Mouse (Mus musculus): ENCODE results near the gene Trim28. TPM values are rescaled to one million over a fixed set of nuclear protein-coding genes. Genes with fewer than 3 reads are reported as not detected.

Trim28 gene
- total and polyA plus RNA-seq, 3 experiments = 104 to 1,160 (median 702) TPM

- H3K4me1 ChIP-seq (ENCODE audit: control insufficient read depth in 1 of 2, insufficient read depth in 2 of 2, low read length in 2 of 2) = peaks cover 0 to 10% of the 10 kb centered on the region in 2 experiments; a peak in 3 of 4 replicates
Measured at GRCm38 (mm10) chr7:13014275-13014839, 15.4 kb downstream of the Trim28 start.

GRCm38 (mm10) chr7:13015217-13015616 lies 16.3 kb downstream of the Trim28 start:
- H3K4me3 ChIP-seq (ENCODE audit: control insufficient read depth in 1 of 2, insufficient read depth in 1 of 2, low read depth in 2 of 2, low read length in 2 of 2) = no peak overlapping the region
- no peak overlapping the region for H3K9ac ChIP-seq (ENCODE audit: control insufficient read depth, low read depth, low read length, poor library complexity, severe bottlenecking)
- peaks cover 9 to 13% of the 10 kb centered on the region in 2 experiments for H3K27me3 ChIP-seq (ENCODE audit: control insufficient read depth in 1 of 2, insufficient read depth in 2 of 2, low read length in 2 of 2)
- no peaks in the 10 kb centered on the region for H3K9me3 ChIP-seq (replicated peaks; ENCODE audit: insufficient read depth, low read length)
- H3K4me1 ChIP-seq (ENCODE audit: control insufficient read depth in 1 of 2, insufficient read depth in 2 of 2, low read length in 2 of 2) = peaks cover 0 to 10% of the 10 kb centered on the region in 2 experiments; a peak in 3 of 4 replicates
- H3K79me2 ChIP-seq (ENCODE audit: control insufficient read depth, insufficient read depth, low read length, poor library complexity) = no peaks in the 10 kb centered on the region; the same call in 1 of the 2 replicates
- no peak for DNase-seq (ENCODE audit: low read depth, low spot score)
- TF ChIP-seq ZNF384 (IDR thresholded peaks at IDR 0.05; ENCODE audit: low read depth, low read length) (peak; percentile 60), RAD21 (IDR thresholded peaks at IDR 0.05; ENCODE audit: low read depth, low read length) (no peak), UBTF (IDR thresholded peaks at IDR 0.05; ENCODE audit: borderline replicate concordance, insufficient read depth, low read depth, low read length) (no peak), ZC3H11A (IDR thresholded peaks at IDR 0.05; ENCODE audit: low read depth, low read length) (no peak), TBP (IDR thresholded peaks at IDR 0.05; ENCODE audit: low read depth, low read length) (no peak), KAT2A (conservative IDR thresholded peaks at IDR 0.05; ENCODE audit: low read depth, low read length) (no peak)
- H3K27ac ChIP-seq (ENCODE audit: control insufficient read depth, low read depth, low read length) = no peak overlapping the region
- H3K36me3 ChIP-seq (ENCODE audit: control insufficient read depth in 1 of 2, insufficient read depth in 2 of 2, low read length in 2 of 2) = no peaks in the 10 kb centered on the region

More at GRCm38 (mm10) chr7:13014275-13014839, 15.4 kb downstream of the Trim28 start:
- H3K27ac ChIP-seq (ENCODE audit: control insufficient read depth, low read depth, low read length) = no peak overlapping the region
- peaks cover 9 to 12% of the 10 kb centered on the region in 2 experiments for H3K27me3 ChIP-seq (ENCODE audit: control insufficient read depth in 1 of 2, insufficient read depth in 2 of 2, low read length in 2 of 2)
- TF ChIP-seq SIN3A (IDR thresholded peaks at IDR 0.05; ENCODE audit: low read length) (no peak), TAL1 (IDR thresholded peaks at IDR 0.05; ENCODE audit: low read length) (no peak), NRF1 (IDR thresholded peaks at IDR 0.05; ENCODE audit: insufficient read depth, low read depth, low read length, poor library complexity, severe bottlenecking) (no peak), ETS1 (IDR thresholded peaks at IDR 0.05; ENCODE audit: low read depth, low read length) (no peak), USF1 (IDR thresholded peaks at IDR 0.05; ENCODE audit: low read depth, low read length) (no peak), MYB (IDR thresholded peaks at IDR 0.05; ENCODE audit: low read depth, low read length) (no peak), USF2 (IDR thresholded peaks at IDR 0.05; ENCODE audit: borderline replicate concordance in 1 of 2, insufficient read depth in 1 of 2, low read depth in 1 of 2, low read length in 2 of 2) (no peak), MAZ (IDR thresholded peaks at IDR 0.05; ENCODE audit: low read depth, low read length) (no peak), BHLHE40 (IDR thresholded peaks at IDR 0.05; ENCODE audit: borderline replicate concordance, low read depth, low read length) (no peak), JUND (IDR thresholded peaks at IDR 0.05; ENCODE audit: low read depth, low read length) (no peak), GATA1 (IDR thresholded peaks at IDR 0.05; ENCODE audit: low read depth, low read length) (no peak), POLR2AphosphoS5 (IDR thresholded peaks at IDR 0.05; ENCODE audit: borderline replicate concordance, low read depth, low read length) (no peak), RCOR1 (IDR thresholded peaks at IDR 0.05; ENCODE audit: low read depth, low read length) (no peak), CHD2 (IDR thresholded peaks at IDR 0.05; ENCODE audit: low read length) (no peak), TBP (IDR thresholded peaks at IDR 0.05; ENCODE audit: low read depth, low read length) (no peak), UBTF (IDR thresholded peaks at IDR 0.05; ENCODE audit: borderline replicate concordance, insufficient read depth, low read depth, low read length) (no peak), RAD21 (IDR thresholded peaks at IDR 0.05; ENCODE audit: low read depth, low read length) (no peak), POLR2AphosphoS2 (IDR thresholded peaks at IDR 0.05; ENCODE audit: low read length) (no peak), MYC (IDR thresholded peaks at IDR 0.05; ENCODE audit: low read depth, low read length) (no peak), POLR2A (IDR thresholded peaks at IDR 0.05; ENCODE audit: control insufficient read depth in 1 of 2, insufficient read depth in 1 of 2, low read depth in 1 of 2, low read length in 2 of 2, poor library complexity in 1 of 2) (no peak)
- no peak for DNase-seq (ENCODE audit: low read depth, low spot score)
- no peaks in the 10 kb centered on the region for H3K9me3 ChIP-seq (replicated peaks; ENCODE audit: insufficient read depth, low read length)
- no peak overlapping the region for H3K9ac ChIP-seq (ENCODE audit: control insufficient read depth, low read depth, low read length, poor library complexity, severe bottlenecking)
- no peaks in the 10 kb centered on the region for H3K36me3 ChIP-seq (ENCODE audit: control insufficient read depth in 1 of 2, insufficient read depth in 2 of 2, low read length in 2 of 2)
- H3K79me2 ChIP-seq (ENCODE audit: control insufficient read depth, insufficient read depth, low read length, poor library complexity) = peaks cover 2% of the 10 kb centered on the region
- no peak overlapping the region for H3K4me3 ChIP-seq (ENCODE audit: control insufficient read depth in 1 of 2, insufficient read depth in 1 of 2, low read depth in 2 of 2, low read length in 2 of 2)

Data from MEL (cell line).